Mouse (Mus musculus): ENCODE data around the gene Cpm. TPM values are rescaled to one million over a fixed set of nuclear protein-coding genes. Genes with fewer than 3 reads are reported as not detected.

Cpm gene
- total RNA-seq, 2 experiments from 2014 or later, result 0.85 TPM; not detected in 1

GRCm38 (mm10) chr10:117604624-117605282 is 24.5 kb upstream of the Cpm start:
- no peak for ATAC-seq (replicated peaks; ENCODE audit: low FRiP score, low TSS enrichment, poor library complexity, severe bottlenecking)

GRCm38 (mm10) chr10:117605283-117606243 is 23.7 kb upstream of the Cpm start:
- no peak for ATAC-seq (replicated peaks; ENCODE audit: low FRiP score, low TSS enrichment, poor library complexity, severe bottlenecking)

GRCm38 (mm10) chr10:117606423-117606822 is 22.9 kb upstream of the Cpm start:
- ATAC-seq (replicated peaks; ENCODE audit: low FRiP score, low TSS enrichment, poor library complexity, severe bottlenecking), result no peak

GRCm38 (mm10) chr10:117607051-117607803 is 22.1 kb upstream of the Cpm start:
- no peak for ATAC-seq (replicated peaks; ENCODE audit: low FRiP score, low TSS enrichment, poor library complexity, severe bottlenecking)

GRCm38 (mm10) chr10:117607804-117608279 is 21.5 kb upstream of the Cpm start:
- ATAC-seq (replicated peaks; ENCODE audit: low FRiP score, low TSS enrichment, poor library complexity, severe bottlenecking), result no peak

- ATAC-seq (replicated peaks; ENCODE audit: low FRiP score, low TSS enrichment, poor library complexity, severe bottlenecking), result 0 out of 2 replicates have a peak, but pooled peaks have one; percentile 14
Observed at GRCm38 (mm10) chr10:117608487-117608886, 20.8 kb upstream of the Cpm start.

- no peak for ATAC-seq (replicated peaks; ENCODE audit: low FRiP score, low TSS enrichment, poor library complexity, severe bottlenecking)
Observed at GRCm38 (mm10) chr10:117608988-117609809, 20.1 kb upstream of the Cpm start.

- ATAC-seq (replicated peaks; ENCODE audit: low FRiP score, low TSS enrichment, poor library complexity, severe bottlenecking), result no peak
Observed at GRCm38 (mm10) chr10:117609810-117610090, 19.6 kb upstream of the Cpm start.

GRCm38 (mm10) chr10:117610160-117610764 is 19.0 kb upstream of the Cpm start:
- no peak for ATAC-seq (replicated peaks; ENCODE audit: low FRiP score, low TSS enrichment, poor library complexity, severe bottlenecking)

- no peak for ATAC-seq (replicated peaks; ENCODE audit: low FRiP score, low TSS enrichment, poor library complexity, severe bottlenecking)
Observed at GRCm38 (mm10) chr10:117610794-117611384, 18.4 kb upstream of the Cpm start.

- no peak for ATAC-seq (replicated peaks; ENCODE audit: low FRiP score, low TSS enrichment, poor library complexity, severe bottlenecking)
Observed at GRCm38 (mm10) chr10:117611503-117611902, 17.8 kb upstream of the Cpm start.

GRCm38 (mm10) chr10:117611976-117612375 is 17.3 kb upstream of the Cpm start:
- no peak for ATAC-seq (replicated peaks; ENCODE audit: low FRiP score, low TSS enrichment, poor library complexity, severe bottlenecking)

- ATAC-seq (replicated peaks; ENCODE audit: low FRiP score, low TSS enrichment, poor library complexity, severe bottlenecking), result no peak
Observed at GRCm38 (mm10) chr10:117612621-117613584, 16.4 kb upstream of the Cpm start.

GRCm38 (mm10) chr10:117613960-117614359 is 15.3 kb upstream of the Cpm start:
- no peak for ATAC-seq (replicated peaks; ENCODE audit: low FRiP score, low TSS enrichment, poor library complexity, severe bottlenecking)

GRCm38 (mm10) chr10:117614387-117614786 is 14.9 kb upstream of the Cpm start:
- no peak for ATAC-seq (replicated peaks; ENCODE audit: low FRiP score, low TSS enrichment, poor library complexity, severe bottlenecking)

GRCm38 (mm10) chr10:117615239-117615638 is 14.1 kb upstream of the Cpm start:
- no peak for ATAC-seq (replicated peaks; ENCODE audit: low FRiP score, low TSS enrichment, poor library complexity, severe bottlenecking)

- no peak for ATAC-seq (replicated peaks; ENCODE audit: low FRiP score, low TSS enrichment, poor library complexity, severe bottlenecking)
Observed at GRCm38 (mm10) chr10:117615746-117616145, 13.6 kb upstream of the Cpm start.

Measured in megakaryocyte-erythroid progenitor cell, adult 5-6 weeks (primary cell).